Mouse (Mus musculus) monocyte, adult 59 days (primary cell): ENCODE measurements around the gene Pkp3. TPM values are rescaled to one million over a fixed set of nuclear protein-coding genes. Genes with fewer than 3 reads are reported as not detected.

Experiments
- total RNA-seq, 2 experiments: library from RNA; stranded (reverse); gene quantifications; one replicate each; pipeline ENCODE4 v1.2.4; 2023

Gene Pkp3
- 1 to 10 TPM; 5.5 to 7.9 TPM for total RNA-seq

DNA sequence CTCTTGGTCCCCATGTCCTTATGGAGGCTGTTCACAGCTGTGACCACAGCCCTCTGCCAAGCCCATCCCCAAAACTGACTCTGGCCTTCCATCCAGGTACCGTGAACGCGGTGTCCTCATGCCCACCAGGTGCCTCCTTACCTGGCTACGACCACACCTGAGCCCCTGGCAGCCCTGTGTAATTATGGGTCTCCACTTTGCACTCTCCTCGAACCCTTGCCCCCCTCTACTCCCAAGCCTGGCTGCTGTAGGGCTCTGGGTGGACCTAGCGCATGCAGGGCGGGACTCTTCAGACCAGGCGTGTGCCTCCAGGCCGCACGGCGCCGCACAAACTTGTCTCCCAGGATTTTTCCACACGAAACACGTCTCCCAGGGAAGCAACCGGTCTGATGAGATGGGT is at the start of gene Pkp3:
Gene Pkp3 (plus strand): TSS at position 378 of the 400 bp plus-strand sequence.

DNA sequence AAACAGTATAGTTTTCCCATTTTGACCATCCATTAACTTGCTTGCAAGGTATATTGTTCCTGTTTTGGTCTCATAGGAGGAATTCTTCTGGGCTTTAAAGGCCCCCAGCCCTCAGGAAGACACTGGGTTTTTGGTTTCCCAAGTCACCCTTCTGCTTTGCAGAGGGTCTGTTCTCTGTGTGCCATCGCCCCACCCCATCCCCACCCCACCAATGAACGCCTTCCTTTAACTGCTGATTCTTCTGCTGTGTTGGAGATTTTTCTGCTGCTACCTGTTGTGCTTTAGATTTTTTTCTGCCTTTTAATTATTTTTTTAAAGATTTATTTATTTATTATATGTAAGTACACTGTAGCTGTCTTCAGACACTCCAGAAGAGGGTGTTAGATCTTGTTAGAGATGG is 49.2 kb upstream of the Pkp3 start, which contains the start of gene Gm17387:
Gene Gm17387 (plus strand): TSS at position 301 of the 400 bp plus-strand sequence.

DNA sequence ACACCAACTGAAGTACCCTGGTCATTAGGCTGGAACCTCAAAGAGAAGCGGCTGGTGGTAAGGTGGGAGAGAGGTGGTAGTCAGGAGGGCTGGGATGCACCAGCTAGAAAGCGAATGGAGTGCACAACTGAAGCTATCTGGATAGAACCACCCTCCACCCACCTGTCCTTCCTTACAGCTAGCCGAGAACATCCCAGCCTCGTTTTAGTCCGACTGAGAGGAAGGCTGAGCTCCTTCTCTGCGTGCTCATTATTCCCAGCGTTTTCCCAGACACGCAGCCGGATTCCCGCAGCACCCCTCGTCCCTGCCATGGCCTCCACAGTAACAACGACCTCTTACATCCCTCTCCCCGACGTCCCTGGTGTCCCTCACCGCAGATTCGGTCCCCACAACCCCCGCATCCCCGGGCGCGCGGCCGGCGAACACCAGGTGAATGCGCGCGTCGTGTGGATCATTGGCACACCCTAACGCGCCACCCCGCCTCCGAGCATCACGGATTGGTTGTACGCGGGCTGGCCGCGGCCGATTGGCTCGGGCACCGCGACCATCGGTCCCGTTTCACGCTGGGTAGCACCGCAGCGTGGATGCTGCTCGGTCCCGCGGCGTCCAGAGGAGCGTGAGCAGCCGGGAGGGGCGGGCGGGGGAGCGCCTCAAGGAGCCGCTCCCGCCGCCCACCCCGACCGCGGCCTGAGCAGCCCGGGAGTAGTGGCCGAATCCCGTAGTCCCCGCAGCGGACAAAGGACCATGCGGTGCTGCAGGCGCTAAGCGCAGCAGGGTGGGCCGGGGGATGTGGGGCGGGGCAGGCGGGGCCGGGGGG is 17.4 kb upstream of the Pkp3 start, which contains the start of gene B4galnt4:
Gene B4galnt4 (plus strand): TSS at position 679 of the 817 bp plus-strand sequence.

DNA sequence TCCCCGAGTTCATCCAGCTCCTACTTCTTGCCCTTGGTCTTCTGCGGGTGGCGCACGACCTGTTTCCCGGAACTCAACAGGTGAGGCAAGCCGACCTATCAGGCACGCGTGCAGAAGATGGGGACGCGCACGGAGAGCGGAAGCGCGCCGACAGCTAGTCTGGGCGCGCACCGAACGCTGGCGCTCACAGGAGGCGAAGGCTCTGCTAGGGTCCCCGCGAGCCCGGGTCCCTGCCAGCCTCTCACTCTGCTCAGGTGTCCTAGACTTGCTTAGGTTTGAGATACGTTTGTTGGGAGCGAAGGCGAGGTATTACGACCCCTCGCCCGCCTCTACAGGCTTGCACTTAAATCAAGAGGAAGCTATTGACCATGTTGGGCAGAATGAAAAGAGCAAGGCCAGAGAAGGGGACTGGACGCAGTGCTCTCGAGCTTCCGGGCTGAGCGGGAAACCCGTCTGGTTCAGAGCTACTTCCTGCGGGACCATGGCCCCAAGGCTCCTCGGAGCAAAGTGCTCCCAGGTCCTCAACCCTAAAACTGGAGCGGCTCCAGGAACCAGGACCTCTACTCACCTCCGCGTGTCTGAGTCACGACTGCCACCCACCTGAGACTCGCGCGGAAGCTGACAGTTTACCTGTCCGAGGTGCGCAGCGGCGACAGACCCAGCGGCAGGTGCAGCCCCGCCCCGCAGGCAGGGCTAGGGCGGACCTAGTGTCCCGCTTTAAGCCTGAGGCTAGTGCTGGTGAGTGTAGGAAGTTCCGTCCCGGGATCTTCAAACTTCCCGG is 22.1 kb downstream of the Pkp3 start, which contains the start of gene Sigirr:
Gene Sigirr (minus strand): TSS at position 662 of the 781 bp plus-strand sequence.

DNA sequence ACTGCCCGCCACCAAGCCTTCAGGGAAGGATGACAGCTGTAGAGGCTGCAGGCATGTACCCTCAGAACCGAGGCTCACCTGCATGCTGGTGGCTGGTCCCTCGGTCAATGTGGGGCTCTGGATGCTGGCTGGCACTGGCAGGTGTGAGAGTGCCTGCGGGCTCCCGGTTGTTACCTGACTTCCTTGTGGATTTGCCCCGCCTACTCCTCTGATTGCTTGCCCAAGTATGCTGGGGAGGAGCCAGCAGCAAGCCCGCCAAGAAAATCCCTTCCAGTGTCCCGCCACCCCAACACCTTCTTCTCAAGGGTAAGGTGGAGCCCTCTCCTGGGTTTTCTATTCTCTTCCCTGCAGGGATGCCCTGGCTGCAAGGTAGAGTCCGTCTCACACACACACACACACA is 39.6 kb downstream of the Pkp3 start, which contains the start of gene Ano9:
Gene Ano9 (minus strand): TSS at position 171 of the 400 bp plus-strand sequence.

DNA sequence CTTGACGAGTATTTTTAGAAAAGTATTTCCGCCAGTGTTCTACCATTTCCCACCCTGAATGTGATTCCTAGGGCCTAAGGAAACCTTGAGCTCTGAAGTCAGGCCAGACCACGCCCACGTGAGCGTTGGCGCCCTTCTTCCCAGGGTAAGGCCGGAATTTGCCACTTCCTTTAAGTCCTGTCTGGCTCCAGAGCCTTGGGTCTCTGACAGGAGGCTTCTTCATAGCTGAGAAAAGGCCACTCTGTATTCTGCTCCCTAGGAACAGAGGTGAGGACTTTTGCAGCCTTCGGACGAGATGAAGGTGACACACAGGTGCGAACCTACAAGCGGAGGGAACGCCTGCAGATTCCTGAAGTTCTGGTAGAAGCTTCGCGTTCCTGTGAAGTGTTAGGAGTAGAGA is 44.2 kb downstream of the Pkp3 start, which contains the start of gene Ptdss2:
Gene Ptdss2 (plus strand): TSS at position 138 of the 400 bp plus-strand sequence.

Other genes starting within 250 kb of the Pkp3 start
- gene Urah, start 243.2 kb upstream of the Pkp3 start, total RNA-seq = not detected
- not detected for gene Scgb1c1, start 232.7 kb upstream of the Pkp3 start, total RNA-seq
- not detected for gene Odf3, start 230.4 kb upstream of the Pkp3 start, total RNA-seq
- not detected for gene Gm45785, start 221.9 kb upstream of the Pkp3 start, total RNA-seq
- gene Ric8a, start 221.3 kb upstream of the Pkp3 start, total RNA-seq = 100 to 1,000 TPM in 1 of 2 experiments, 10 to 100 TPM in 1; 99.0 to 111 TPM
- 10 to 100 TPM; 20.9 to 27.1 TPM for gene Bet1l, start 220.6 kb upstream of the Pkp3 start, total RNA-seq
- 10 to 100 TPM; 75.0 to 81.5 TPM for gene Psmd13, start 196.2 kb upstream of the Pkp3 start, total RNA-seq
- 10 to 100 TPM; 11.4 to 16.2 TPM for gene Sirt3, start 195.9 kb upstream of the Pkp3 start, total RNA-seq
- gene Cox8b, start 177.8 kb upstream of the Pkp3 start, total RNA-seq = not detected
- gene Nlrp6, start 157.3 kb upstream of the Pkp3 start, total RNA-seq = not detected
- 10 to 100 TPM; 21.1 to 25.3 TPM for gene Pgghg, start 136.8 kb upstream of the Pkp3 start, total RNA-seq
- gene Ifitm5, start 127.9 kb upstream of the Pkp3 start, total RNA-seq = 1 to 10 TPM; 3.9 to 6.1 TPM
- not detected for gene Gm45717, start 122.3 kb upstream of the Pkp3 start, total RNA-seq
- gene Ifitm2, start 122.2 kb upstream of the Pkp3 start, total RNA-seq = 1,000 to 10,000 TPM; 1,104 to 1,118 TPM
- gene Ifitm1, start 111.0 kb upstream of the Pkp3 start, total RNA-seq = 10 to 100 TPM; 85.9 to 92.5 TPM
- 1,000 to 10,000 TPM; 1,975 to 2,125 TPM for gene Ifitm3, start 67.4 kb upstream of the Pkp3 start, total RNA-seq
- gene Ifitm6, start 60.3 kb upstream of the Pkp3 start, total RNA-seq = 100 to 1,000 TPM; 424 to 464 TPM
- not detected for gene Gm17387, start 49.1 kb upstream of the Pkp3 start, total RNA-seq
- gene B4galnt4, start 17.1 kb upstream of the Pkp3 start, total RNA-seq = under 1 TPM in 1 of 2 experiments, not detected in 1; 0.27 TPM
- gene Sigirr, start 22.4 kb downstream of the Pkp3 start, total RNA-seq = 1 to 10 TPM; 3.8 to 9.0 TPM
- gene Ano9, start 39.6 kb downstream of the Pkp3 start, total RNA-seq = not detected
- 1 to 10 TPM; 6.3 to 8.8 TPM for gene Ptdss2, start 44.2 kb downstream of the Pkp3 start, total RNA-seq
- 100 to 1,000 TPM; 144 to 160 TPM for gene Rnh1, start 94.6 kb downstream of the Pkp3 start, total RNA-seq
- gene Hras, start 115.8 kb downstream of the Pkp3 start, total RNA-seq = 10 to 100 TPM; 24.5 to 27.3 TPM
- 1 to 10 TPM; 5.6 to 6.2 TPM for gene Lrrc56, start 115.9 kb downstream of the Pkp3 start, total RNA-seq
- not detected for gene Lmntd2, start 135.9 kb downstream of the Pkp3 start, total RNA-seq
- gene Rassf7, start 137.6 kb downstream of the Pkp3 start, total RNA-seq = 1 to 10 TPM; 1.8 to 2.8 TPM
- 100 to 1,000 TPM; 109 to 116 TPM for gene Phrf1, start 150.6 kb downstream of the Pkp3 start, total RNA-seq
- 100 to 1,000 TPM; 105 to 145 TPM for gene Irf7, start 188.3 kb downstream of the Pkp3 start, total RNA-seq
- not detected for gene Cdhr5, start 198.6 kb downstream of the Pkp3 start, total RNA-seq
- not detected for gene Sct, start 200.9 kb downstream of the Pkp3 start, total RNA-seq
- not detected for gene Drd4, start 213.8 kb downstream of the Pkp3 start, total RNA-seq
- gene Deaf1, start 249.5 kb downstream of the Pkp3 start, total RNA-seq = 10 to 100 TPM; 30.2 to 30.5 TPM
- gene Tmem80, start 249.5 kb downstream of the Pkp3 start, total RNA-seq = 1 to 10 TPM; 5.4 to 7.1 TPM